Mouse (Mus musculus) monocyte, adult 59 days (primary cell): Measurements from ENCODE around the gene Kantr. TPM values are rescaled to one million over a fixed set of nuclear protein-coding genes. Genes with fewer than 3 reads are reported as not detected.

ENCODE experiments used
- total RNA-seq, 2 experiments: library from RNA; stranded (reverse); gene quantifications; one replicate each; pipeline ENCODE4 v1.2.4; 2023

Gene Kantr
- total RNA-seq = 10 to 100 TPM in 1 of 2 experiments, 1 to 10 TPM in 1; 9.8 to 11.0 TPM

DNA sequence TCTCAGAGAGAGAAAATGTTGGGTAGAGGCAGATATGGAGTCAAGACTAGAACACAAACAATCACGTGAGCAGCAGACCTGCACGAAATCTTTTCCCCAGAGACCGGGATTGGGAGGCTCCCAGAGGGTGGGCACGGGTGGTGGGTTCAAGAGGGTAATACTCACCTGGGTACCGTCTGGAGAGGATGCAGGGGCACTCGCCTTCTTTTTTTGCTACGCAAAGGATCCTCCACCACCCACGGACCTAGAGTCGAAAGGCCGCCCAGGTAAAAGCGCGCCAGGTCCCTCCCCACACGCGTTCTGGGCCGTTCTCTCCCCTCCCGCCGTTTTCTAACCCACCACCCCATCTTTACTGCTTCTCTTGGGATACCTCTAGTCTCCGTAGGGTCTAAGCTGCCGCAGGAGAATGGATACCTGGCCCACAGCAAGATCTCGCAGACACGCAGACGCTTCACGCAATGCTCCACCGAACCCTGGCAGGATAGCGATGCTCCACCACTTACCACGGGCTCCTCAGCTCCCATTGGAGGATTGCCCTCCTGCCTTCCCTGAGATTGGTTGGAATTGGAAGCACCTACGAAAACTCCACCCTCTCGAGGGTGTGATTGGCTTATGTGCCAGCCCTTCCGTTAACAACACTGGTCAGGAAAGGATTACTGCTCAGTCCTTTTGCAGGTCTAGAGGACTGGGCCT, at the start of gene Kantr:
TSS of gene Kantr (minus strand) at position 500 of the 693 bp plus-strand sequence.

DNA sequence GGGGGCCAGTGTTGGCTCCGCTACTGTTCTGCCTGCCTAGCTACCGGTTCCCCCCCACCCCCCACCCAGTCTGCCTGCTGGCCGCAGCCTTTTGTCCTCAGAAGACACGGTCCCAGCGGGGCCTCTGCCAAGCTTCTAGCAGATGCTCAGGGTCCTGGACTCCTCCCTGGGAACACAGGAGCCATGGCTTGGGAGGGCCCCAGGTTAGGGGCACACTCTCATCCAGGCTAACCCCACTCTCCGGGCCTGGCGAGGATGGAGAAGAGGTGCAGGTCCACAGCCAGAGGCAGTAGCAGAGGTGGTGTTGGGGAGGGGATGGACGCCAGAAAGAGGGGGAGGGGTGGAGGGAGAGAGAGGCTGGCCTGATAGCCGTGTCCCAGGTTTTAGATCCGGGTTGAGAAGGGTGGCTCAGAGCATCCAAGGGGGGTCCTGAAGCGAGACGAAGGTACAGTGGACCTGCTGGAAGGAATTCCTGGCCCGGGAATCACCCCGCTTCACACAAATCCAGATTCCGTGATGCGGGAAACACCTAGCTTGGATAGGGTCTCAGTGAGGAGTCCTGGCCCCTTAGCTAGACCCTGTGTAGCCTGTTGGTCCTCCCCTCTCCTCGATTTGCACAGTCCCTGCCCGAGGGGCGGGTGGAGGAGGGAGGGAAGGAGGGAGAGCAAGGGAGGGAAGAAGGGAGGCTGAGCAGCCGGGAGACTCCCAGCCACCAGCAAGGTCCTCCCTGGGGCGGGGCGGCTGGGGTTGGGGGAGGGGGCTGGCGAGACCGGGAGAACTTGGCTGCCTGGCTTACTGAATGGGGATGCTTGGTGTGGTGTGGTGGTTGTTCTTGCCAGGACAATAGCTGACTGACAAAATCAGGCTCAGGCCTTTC, 41.3 kb upstream of the Kantr start, which contains the start of gene Gpr173:
TSS of gene Gpr173 (minus strand) at position 308 of the 877 bp plus-strand sequence.

GRCm38 (mm10) chrX:152342358-152342901, 15.1 kb upstream of the Kantr start, which contains the start of gene Tspyl2:
Gene Tspyl2, minus strand, starts transcription at chrX:152342425.

Other genes with a start within 250 kb of the Kantr start
- 10 to 100 TPM; 21.5 to 31.4 TPM for gene Iqsec2, start 183.2 kb downstream of the Kantr start, total RNA-seq
- 100 to 1,000 TPM in 1 of 2 experiments, 10 to 100 TPM in 1; 79.3 to 111 TPM for gene Kdm5c, start 94.5 kb downstream of the Kantr start, total RNA-seq
- gene Tspyl2, start 14.9 kb upstream of the Kantr start, total RNA-seq = 10 to 100 TPM; 29.7 to 31.0 TPM
- not detected for gene Gpr173, start 41.2 kb upstream of the Kantr start, total RNA-seq
- gene Cldn34a, start 235.8 kb upstream of the Kantr start, total RNA-seq = not detected